Mouse (Mus musculus): Measurements from ENCODE around the gene Ccdc152. TPM values are rescaled to one million over a fixed set of nuclear protein-coding genes. Genes with fewer than 3 reads are reported as not detected.

Ccdc152 gene
- total RNA-seq (2023): not detected

GRCm38 (mm10) chr15:3303426-3303825 lies at the start of gene Ccdc152:
Gene Ccdc152, minus strand, starts transcription at chr15:3303526.

GRCm38 (mm10) chr15:3268247-3268646 lies 35.1 kb downstream of the Ccdc152 start, which contains the start of gene Selenop:
Gene Selenop, plus strand, starts transcription at chr15:3268547.

Other genes with a start within 250 kb of the Ccdc152 start
- 100 to 1,000 TPM in 1 of 2 experiments, 10 to 100 TPM in 1; 89.2 to 109 TPM for gene Selenop, start 35.0 kb downstream of the Ccdc152 start, total RNA-seq (2023)